Mouse (Mus musculus): ENCODE measurements around the gene Dnm2.

Dnm2 gene

GRCm38 (mm10) chr9:21428178-21428577 is 3.5 kb downstream of the Dnm2 start:
- in situ Hi-C loops (cut with MboI, MseI), result no loop called here

GRCm38 (mm10) chr9:21430724-21431123 is 6.0 kb downstream of the Dnm2 start:
- in situ Hi-C loops (cut with MboI, MseI), result no loop called here

GRCm38 (mm10) chr9:21432066-21432465 is 7.4 kb downstream of the Dnm2 start:
- in situ Hi-C loops (cut with MboI, MseI), result no loop called here

- in situ Hi-C loops (cut with MboI, MseI), result no loop called here
Observed at GRCm38 (mm10) chr9:21433766-21434165, 9.1 kb downstream of the Dnm2 start.

GRCm38 (mm10) chr9:21434410-21434809 is 9.7 kb downstream of the Dnm2 start:
- in situ Hi-C loops (cut with MboI, MseI), result no loop called here

GRCm38 (mm10) chr9:21435777-21436635 is 11.3 kb downstream of the Dnm2 start:
- in situ Hi-C loops (cut with MboI, MseI), result no loop called here

- in situ Hi-C loops (cut with MboI, MseI), result no loop called here
Observed at GRCm38 (mm10) chr9:21437577-21437976, 12.9 kb downstream of the Dnm2 start.

GRCm38 (mm10) chr9:21438219-21438618 is 13.5 kb downstream of the Dnm2 start:
- in situ Hi-C loops (cut with MboI, MseI), result no loop called here

GRCm38 (mm10) chr9:21439456-21439855 is 14.7 kb downstream of the Dnm2 start:
- in situ Hi-C loops (cut with MboI, MseI), result no loop called here

GRCm38 (mm10) chr9:21439914-21440313 is 15.2 kb downstream of the Dnm2 start:
- in situ Hi-C loops (cut with MboI, MseI), result no loop called here

- in situ Hi-C loops (cut with MboI, MseI), result no loop called here
Observed at GRCm38 (mm10) chr9:21440387-21440786, 15.7 kb downstream of the Dnm2 start.

- in situ Hi-C loops (cut with MboI, MseI), result no loop called here
Observed at GRCm38 (mm10) chr9:21443853-21444252, 19.1 kb downstream of the Dnm2 start.

GRCm38 (mm10) chr9:21444574-21444973 is 19.9 kb downstream of the Dnm2 start:
- in situ Hi-C loops (cut with MboI, MseI), result no loop called here

GRCm38 (mm10) chr9:21445081-21445744 is 20.5 kb downstream of the Dnm2 start:
- in situ Hi-C loops (cut with MboI, MseI), result no loop called here

GRCm38 (mm10) chr9:21447778-21448177 is 23.1 kb downstream of the Dnm2 start:
- in situ Hi-C loops (cut with MboI, MseI), result no loop called here

GRCm38 (mm10) chr9:21449710-21450109 is 25.0 kb downstream of the Dnm2 start:
- in situ Hi-C loops (cut with MboI, MseI), result no loop called here

- in situ Hi-C loops (cut with MboI, MseI), result no loop called here
Observed at GRCm38 (mm10) chr9:21450270-21450669, 25.6 kb downstream of the Dnm2 start.

GRCm38 (mm10) chr9:21451391-21451790 is 26.7 kb downstream of the Dnm2 start:
- in situ Hi-C loops (cut with MboI, MseI), result no loop called here

- in situ Hi-C loops (cut with MboI, MseI), result no loop called here
Observed at GRCm38 (mm10) chr9:21451870-21452269, 27.2 kb downstream of the Dnm2 start.

- in situ Hi-C loops (cut with MboI, MseI), result no loop called here
Observed at GRCm38 (mm10) chr9:21453003-21453402, 28.3 kb downstream of the Dnm2 start.

- in situ Hi-C loops (cut with MboI, MseI), result no loop called here
Observed at GRCm38 (mm10) chr9:21453459-21453858, 28.8 kb downstream of the Dnm2 start.

- in situ Hi-C loops (cut with MboI, MseI), result no loop called here
Observed at GRCm38 (mm10) chr9:21454556-21454955, 29.8 kb downstream of the Dnm2 start.

Measured in regulatory T cell (primary cell).